Mouse (Mus musculus): Measurements from ENCODE around the gene Zbtb2. TPM values are rescaled to one million over a fixed set of nuclear protein-coding genes. Genes with fewer than 3 reads are reported as not detected.

Zbtb2 gene
- polyA plus RNA-seq, 1 experiment from 2014 or later, result 16.5 TPM

DNA sequence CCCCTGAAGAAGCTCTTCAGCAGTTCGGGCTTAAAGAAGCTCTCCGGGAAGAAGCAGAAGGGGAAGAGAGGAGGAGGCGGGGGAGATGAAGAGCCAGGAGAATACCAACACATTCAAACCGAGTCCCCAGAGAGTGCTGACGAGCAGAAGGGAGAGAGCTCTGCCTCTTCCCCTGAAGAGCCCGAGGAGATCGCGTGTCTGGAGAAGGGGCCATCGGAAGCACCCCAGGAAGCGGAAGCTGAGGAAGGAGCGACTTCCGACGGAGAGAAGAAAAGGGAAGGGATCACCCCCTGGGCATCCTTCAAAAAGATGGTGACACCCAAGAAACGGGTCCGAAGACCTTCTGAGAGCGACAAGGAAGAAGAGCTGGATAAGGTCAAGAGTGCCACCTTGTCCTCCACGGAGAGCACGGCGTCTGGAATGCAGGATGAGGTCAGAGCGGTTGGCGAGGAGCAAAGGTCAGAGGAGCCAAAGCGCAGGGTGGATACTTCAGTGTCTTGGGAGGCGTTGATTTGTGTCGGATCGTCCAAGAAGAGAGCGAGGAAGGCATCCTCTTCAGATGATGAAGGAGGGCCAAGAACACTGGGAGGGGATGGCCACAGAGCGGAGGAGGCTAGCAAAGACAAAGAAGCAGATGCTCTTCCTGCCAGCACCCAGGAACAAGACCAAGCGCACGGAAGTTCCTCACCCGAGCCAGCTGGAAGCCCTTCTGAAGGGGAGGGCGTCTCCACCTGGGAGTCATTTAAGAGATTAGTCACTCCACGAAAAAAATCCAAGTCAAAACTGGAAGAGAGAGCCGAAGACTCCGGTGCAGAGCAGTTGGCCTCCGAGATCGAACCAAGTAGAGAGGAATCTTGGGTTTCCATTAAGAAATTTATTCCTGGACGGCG is 33.3 kb downstream of the Zbtb2 start:
- Histone ChIP-seq H3K27ac (no peak overlapping the region), H3K4me2 (no peak overlapping the region), H3K9ac (no peak overlapping the region), H3K4me1 (no peaks in the 10 kb centered on the region), H3K36me3 (replicated peaks) (0 out of 2 replicates have a peak, but pooled peaks cover 9% of the 10 kb centered on the region), H3K9me3 (no peaks in the 10 kb centered on the region), H3K27me3 (replicated peaks) (no peaks in the 10 kb centered on the region), H3K4me3 (no peak overlapping the region)
- 92% methylated on average over 38 of the region's 38 CpGs for WGBS
- no peak for ATAC-seq (replicated peaks)

DNA sequence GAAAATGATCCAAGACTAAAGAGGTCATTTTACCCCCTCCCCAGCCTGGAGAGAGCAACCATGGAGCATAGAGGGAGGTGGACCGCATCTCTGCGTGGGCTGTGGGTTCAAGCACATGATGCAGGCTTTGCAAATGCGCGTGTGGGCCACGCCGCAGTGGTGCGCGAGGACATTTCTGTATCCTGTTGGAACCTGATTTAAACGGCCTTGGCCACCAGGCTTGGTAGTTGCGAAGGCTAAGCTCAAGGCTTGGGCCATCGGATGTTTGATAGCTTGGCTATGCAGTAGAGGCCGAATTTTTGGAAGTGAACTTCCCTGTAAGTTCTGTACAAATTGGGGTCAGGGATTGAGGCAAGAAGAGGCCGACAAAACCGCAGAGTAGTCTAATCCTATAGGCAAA is 40.3 kb downstream of the Zbtb2 start:
- H3K4me2 ChIP-seq, result no peak overlapping the region
- WGBS, result 96% methylated on average over 14 of the region's 14 CpGs
- no peaks in the 10 kb centered on the region for H3K27me3 ChIP-seq (replicated peaks)
- ATAC-seq (replicated peaks), result peak; percentile 15; the same call in 1 of the 2 replicates
- H3K9ac ChIP-seq, result no peak overlapping the region
- no peaks in the 10 kb centered on the region for H3K36me3 ChIP-seq (replicated peaks)
- no peaks in the 10 kb centered on the region for H3K9me3 ChIP-seq
- no peak overlapping the region for H3K4me3 ChIP-seq
- peaks cover 5% of the 10 kb centered on the region for H3K4me1 ChIP-seq
- H3K27ac ChIP-seq, result no peak overlapping the region

DNA sequence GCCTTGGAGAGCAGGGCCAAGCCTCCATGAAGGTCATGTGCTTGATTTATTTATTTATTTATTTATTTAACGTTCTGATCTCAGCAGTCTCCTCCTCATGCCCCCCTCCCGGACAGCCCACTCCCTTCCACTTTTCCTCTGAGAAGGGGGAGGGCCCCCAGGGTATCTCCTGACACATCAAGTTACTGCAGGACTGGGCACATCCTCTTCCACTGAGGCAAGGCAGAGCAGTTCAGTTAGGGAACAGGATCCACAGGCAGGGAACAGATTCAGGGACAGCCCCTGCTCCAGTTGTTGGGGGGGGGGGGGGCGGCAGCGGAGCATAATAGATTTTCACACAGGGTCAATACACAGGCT is 40.8 kb downstream of the Zbtb2 start:
- Histone ChIP-seq H3K4me1 (peaks cover 5% of the 10 kb centered on the region), H3K27ac (no peak overlapping the region), H3K36me3 (replicated peaks) (no peaks in the 10 kb centered on the region), H3K4me3 (no peak overlapping the region), H3K27me3 (replicated peaks) (no peaks in the 10 kb centered on the region), H3K9ac (no peak overlapping the region), H3K9me3 (no peaks in the 10 kb centered on the region), H3K4me2 (peak overlapping the region; percentile 53)
- ATAC-seq (replicated peaks), result peak; percentile 70
- WGBS, result 72% methylated on average over 4 of the region's 4 CpGs

DNA sequence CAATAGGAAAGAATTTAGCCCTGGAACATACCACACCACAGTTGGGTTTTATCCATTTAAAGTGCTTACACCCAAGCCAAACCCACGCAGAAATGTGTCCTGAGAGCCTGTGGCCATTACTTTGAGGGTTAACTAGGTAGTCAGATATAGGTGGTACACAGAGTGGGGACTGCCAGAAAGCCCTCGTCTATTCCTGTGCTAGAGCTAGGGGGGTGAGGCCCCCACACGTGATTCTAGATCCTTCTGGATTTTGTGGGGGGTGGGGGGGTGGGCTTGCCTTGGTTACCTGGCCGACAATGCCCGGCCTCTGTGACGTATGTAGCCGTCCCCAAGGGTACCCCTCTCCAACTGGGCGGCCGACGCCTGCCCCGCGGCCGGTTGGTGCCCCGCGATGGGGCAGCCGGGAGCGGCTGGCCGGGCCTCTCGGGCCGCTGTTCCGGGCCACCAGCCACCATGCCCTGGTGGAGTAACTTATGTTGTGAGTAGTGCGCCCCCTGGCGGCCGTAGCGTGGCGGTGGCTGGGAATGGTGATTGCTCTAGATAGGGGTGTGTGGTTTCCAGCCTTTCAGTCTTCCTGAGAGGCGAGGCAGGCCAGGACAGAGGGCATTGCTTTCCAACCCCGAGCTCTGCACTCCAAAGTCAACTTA is 41.3 kb downstream of the Zbtb2 start:
- H3K27me3 ChIP-seq (replicated peaks), result no peaks in the 10 kb centered on the region
- H3K9ac ChIP-seq, result no peak overlapping the region
- no peak overlapping the region for H3K27ac ChIP-seq
- WGBS, result 4% methylated on average over 28 of the region's 28 CpGs
- H3K4me1 ChIP-seq, result peaks cover 5% of the 10 kb centered on the region
- no peaks in the 10 kb centered on the region for H3K9me3 ChIP-seq
- H3K4me2 ChIP-seq, result peak overlapping the region; percentile 53
- ATAC-seq (replicated peaks), result peak; percentile 84
- peak overlapping the region; percentile 27 for H3K4me3 ChIP-seq
- no peaks in the 10 kb centered on the region for H3K36me3 ChIP-seq (replicated peaks)

DNA sequence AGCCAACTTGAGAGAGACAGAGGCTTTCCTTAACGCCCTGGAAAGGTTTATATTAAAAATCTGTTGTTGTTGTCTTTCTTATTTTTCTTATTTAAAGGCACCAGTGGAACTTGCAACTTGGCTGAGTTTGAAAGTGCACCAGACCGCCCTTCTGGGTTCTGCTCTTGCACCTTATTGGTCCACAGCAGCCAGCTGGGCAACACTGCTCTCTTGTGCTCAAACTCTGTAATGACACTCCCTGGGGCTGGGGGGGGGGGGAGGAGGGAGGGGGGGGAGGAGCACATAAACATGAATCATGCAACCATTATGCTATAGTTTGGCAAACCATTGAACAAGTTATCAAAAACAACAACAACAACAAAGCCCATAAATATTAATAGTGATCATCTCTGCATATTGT is 46.5 kb downstream of the Zbtb2 start:
- H3K27me3 ChIP-seq (replicated peaks), result no peaks in the 10 kb centered on the region
- H3K36me3 ChIP-seq (replicated peaks), result no peaks in the 10 kb centered on the region
- no peak overlapping the region for H3K27ac ChIP-seq
- H3K9me3 ChIP-seq, result no peaks in the 10 kb centered on the region
- no peak overlapping the region for H3K4me3 ChIP-seq
- H3K4me2 ChIP-seq, result no peak overlapping the region
- no peak overlapping the region for H3K9ac ChIP-seq
- H3K4me1 ChIP-seq, result no peaks in the 10 kb centered on the region
- no peak for ATAC-seq (replicated peaks)
- 25% methylated on average over 2 of the region's 2 CpGs for WGBS

DNA sequence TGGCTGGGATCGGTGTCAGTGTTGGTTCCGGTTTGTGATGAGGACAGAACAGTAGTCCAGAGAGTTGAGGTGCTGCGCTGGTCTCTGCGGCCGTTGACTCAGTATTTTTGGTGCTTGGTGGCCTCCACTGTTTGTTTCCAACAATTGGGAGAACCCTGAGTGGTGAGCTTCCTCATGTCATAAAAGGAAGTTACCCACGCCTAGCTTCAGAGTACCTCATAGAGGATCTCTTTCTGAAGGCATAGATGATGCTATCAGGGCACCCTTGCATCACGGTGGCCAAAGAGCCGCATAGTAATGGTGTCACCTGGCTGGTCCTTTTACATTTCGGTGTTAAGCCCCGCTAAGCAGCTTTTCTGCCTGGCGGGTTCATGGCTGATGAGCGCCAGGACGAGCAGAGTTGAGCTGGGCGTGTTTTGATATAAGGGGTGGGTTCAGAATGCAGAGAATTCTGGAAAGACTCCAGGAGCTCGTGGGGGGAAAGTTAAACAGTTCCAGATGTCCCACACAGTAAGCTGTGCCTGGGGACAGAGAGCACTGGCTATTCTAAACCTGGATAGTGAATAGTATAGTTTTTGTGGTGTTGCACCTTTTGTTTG is 48.9 kb downstream of the Zbtb2 start:
- Histone ChIP-seq H3K27ac (no peak overlapping the region), H3K4me1 (peaks cover 9% of the 10 kb centered on the region), H3K9me3 (no peaks in the 10 kb centered on the region), H3K27me3 (replicated peaks) (no peaks in the 10 kb centered on the region), H3K4me3 (no peak overlapping the region), H3K4me2 (no peak overlapping the region), H3K9ac (no peak overlapping the region), H3K36me3 (replicated peaks) (no peaks in the 10 kb centered on the region)
- WGBS, result 53% methylated on average over 15 of the region's 15 CpGs
- no peak for ATAC-seq (replicated peaks)

DNA sequence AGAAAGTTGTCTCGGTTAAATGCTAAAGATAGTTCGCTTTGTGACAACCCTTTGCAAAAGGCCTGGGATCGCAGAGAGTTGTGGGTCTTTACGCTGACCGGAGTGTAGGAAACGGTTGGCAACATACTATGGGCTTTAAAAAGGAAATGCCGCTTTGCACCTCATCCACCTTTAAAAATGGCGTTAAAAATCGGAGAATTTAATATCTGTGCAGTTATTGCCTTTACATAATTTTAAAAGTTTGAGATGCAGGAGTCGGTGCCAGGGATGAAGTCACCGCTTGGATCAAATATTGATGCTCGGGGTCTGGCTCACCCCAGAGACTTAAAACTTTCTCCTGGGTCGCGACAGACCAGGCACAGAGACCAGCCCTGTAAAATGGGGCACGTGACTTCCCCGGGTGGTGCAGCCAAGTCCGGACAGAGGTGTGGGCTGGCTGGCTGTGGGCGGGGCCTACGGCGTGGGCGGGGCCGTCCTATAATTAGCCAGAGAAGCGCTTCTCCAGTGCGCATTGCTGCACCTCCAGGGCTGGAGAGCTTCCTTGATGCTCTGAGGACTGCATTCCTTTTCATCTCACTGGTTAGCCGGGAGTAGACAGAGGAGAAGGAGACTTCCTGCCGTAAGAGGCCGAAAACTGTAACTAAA is 53.7 kb downstream of the Zbtb2 start:
- peaks cover 22% of the 10 kb centered on the region for H3K4me1 ChIP-seq
- H3K9ac ChIP-seq, result peak overlapping the region; percentile 13; the same call in 1 of the 2 replicates
- H3K27me3 ChIP-seq (replicated peaks), result no peaks in the 10 kb centered on the region
- peak; percentile 78 for ATAC-seq (replicated peaks)
- no peak overlapping the region; the same call in 1 of the 2 replicates for H3K27ac ChIP-seq
- no peaks in the 10 kb centered on the region for H3K36me3 ChIP-seq (replicated peaks)
- H3K4me2 ChIP-seq, result peak overlapping the region; percentile 67
- no peaks in the 10 kb centered on the region for H3K9me3 ChIP-seq
- H3K4me3 ChIP-seq, result peak overlapping the region; percentile 29
- WGBS, result 8% methylated on average over 27 of the region's 27 CpGs

DNA sequence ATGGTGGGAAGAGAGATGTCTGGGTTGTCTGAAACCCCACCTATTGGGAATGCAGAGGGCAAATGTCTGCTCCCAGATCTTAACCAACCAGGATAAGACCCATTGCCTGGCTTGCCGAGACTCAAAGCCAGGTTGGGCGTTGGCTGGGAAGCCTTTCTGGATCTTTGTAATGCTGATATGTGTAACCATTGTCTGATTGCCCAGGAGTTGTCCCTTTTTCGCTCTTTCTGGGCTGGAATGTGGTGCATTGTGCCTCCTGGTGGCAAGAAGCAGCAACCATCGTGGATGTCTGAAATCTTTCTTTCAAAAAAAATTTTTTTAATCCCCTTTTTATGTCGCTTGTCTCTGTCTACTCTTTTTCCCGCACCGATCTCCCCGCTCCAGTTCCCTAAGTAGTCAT is 54.6 kb downstream of the Zbtb2 start:
- peak overlapping the region; percentile 67 for H3K4me2 ChIP-seq
- H3K27me3 ChIP-seq (replicated peaks), result no peaks in the 10 kb centered on the region
- 7% methylated on average over 8 of the region's 8 CpGs for WGBS
- H3K9me3 ChIP-seq, result no peaks in the 10 kb centered on the region
- H3K4me3 ChIP-seq, result no peak overlapping the region
- H3K36me3 ChIP-seq (replicated peaks), result no peaks in the 10 kb centered on the region
- peaks cover 22% of the 10 kb centered on the region for H3K4me1 ChIP-seq
- H3K27ac ChIP-seq, result no peak overlapping the region
- no peak overlapping the region for H3K9ac ChIP-seq
- ATAC-seq (replicated peaks), result peak; percentile 47

DNA sequence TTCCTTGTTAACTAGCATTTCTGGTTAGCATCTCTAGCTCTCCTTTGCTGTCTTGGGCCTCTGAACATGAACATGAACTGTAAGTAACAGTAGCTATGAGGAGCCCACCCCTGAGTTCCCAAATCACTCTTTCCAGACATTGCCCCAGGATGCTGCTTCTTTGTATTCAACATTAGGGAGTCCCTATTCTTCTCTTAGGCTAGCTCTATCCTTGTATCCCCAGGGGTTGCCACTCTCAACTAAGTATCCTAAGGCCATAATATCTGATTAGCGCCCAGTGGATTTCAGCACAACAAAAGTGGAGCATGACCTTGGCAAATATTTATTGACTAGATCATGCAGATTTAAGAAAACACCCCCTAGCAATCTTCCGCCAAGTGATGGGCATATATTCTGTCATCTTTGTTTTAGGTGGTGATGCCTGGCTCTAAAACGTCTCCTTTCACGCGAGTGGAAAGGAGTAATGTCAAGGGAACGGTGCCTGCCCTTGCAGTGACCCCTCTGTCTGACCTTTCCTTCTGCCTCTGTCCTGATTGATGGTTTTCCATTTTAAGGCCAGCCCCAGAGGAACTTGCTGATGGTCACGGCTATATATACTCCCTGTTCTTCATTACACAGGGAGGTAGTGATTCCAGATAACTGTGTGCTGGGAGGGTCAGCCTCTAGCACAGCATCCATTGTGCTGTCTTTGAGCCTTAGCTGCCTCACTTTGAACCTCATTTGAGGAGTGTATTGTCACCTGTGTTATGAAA is 55.5 kb downstream of the Zbtb2 start:
- no peak for ATAC-seq (replicated peaks)
- 56% methylated on average over 7 of the region's 7 CpGs for WGBS

DNA sequence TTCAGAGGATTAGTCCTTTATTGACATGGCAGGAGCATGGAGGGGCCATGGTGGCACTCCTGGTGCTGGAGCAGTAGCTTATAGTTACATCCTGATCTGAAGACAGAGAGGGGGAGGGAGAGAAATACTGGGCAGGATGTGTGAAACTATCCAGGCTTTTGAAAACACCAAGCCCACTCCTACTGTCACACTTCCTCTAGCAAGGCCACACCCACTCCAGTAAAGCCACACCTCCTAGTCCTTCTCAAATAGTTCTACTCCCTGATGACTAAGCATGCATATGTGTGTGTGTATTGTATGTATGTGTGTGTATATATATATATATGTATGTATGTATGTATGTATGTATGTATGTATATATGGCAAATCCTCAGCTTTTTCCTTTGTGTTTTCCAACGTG is 60.2 kb downstream of the Zbtb2 start:
- no peak for ATAC-seq (replicated peaks)
- no peak overlapping the region for H3K4me3 ChIP-seq
- no peak overlapping the region for H3K9ac ChIP-seq
- no peaks in the 10 kb centered on the region for H3K36me3 ChIP-seq (replicated peaks)
- no peak overlapping the region for H3K4me2 ChIP-seq
- WGBS, result 33% methylated on average over 1 of the region's 1 CpGs
- H3K27ac ChIP-seq, result no peak overlapping the region
- peaks cover 4% of the 10 kb centered on the region; the same call in 1 of the 2 replicates for H3K4me1 ChIP-seq
- no peaks in the 10 kb centered on the region for H3K9me3 ChIP-seq
- no peaks in the 10 kb centered on the region for H3K27me3 ChIP-seq (replicated peaks)

More for the DNA sequence above, 55.5 kb downstream of the Zbtb2 start:
- no peaks in the 10 kb centered on the region for H3K9me3 ChIP-seq
- no peaks in the 10 kb centered on the region for H3K27me3 ChIP-seq (replicated peaks)
- no peak overlapping the region for H3K27ac ChIP-seq
- H3K4me2 ChIP-seq, result no peak overlapping the region
- H3K4me1 ChIP-seq, result peaks cover 22% of the 10 kb centered on the region
- H3K4me3 ChIP-seq, result no peak overlapping the region
- H3K36me3 ChIP-seq (replicated peaks), result no peaks in the 10 kb centered on the region
- H3K9ac ChIP-seq, result no peak overlapping the region

DNA sequence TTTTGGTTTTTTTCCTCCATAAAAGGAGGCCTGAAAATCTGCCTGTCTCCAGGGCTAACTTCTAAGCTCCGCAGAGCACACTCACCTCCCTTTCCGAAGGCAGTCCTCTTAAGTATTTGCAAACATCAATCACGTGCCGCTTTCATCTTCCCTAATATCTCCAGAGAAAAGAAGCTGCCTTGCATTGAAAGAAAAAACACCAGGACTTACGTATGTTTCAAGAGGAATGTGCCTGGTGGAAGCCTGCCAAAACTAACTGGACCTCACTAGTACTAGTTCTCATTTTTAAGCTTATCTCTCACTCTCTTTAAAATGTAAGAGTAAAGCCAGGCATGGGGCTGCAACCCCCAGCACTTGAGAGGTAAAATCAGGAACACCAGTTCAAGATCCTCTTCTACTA is 62.3 kb downstream of the Zbtb2 start:
- Histone ChIP-seq H3K27ac (no peak overlapping the region), H3K9ac (no peak overlapping the region), H3K4me3 (no peak overlapping the region), H3K4me2 (no peak overlapping the region), H3K36me3 (replicated peaks) (no peaks in the 10 kb centered on the region), H3K4me1 (0 out of 2 replicates have a peak, but pooled peaks cover 2% of the 10 kb centered on the region), H3K27me3 (replicated peaks) (no peaks in the 10 kb centered on the region), H3K9me3 (no peaks in the 10 kb centered on the region)
- no peak for ATAC-seq (replicated peaks)
- WGBS, result 52% methylated on average over 5 of the region's 5 CpGs
